Mouse (Mus musculus) lung, postnatal 36 days (tissue): ENCODE measurements around the gene Ntm.

Experiments used
- DNase-seq: peaks from one replicate; pipeline ENCODE4 v3.0.0; 2022; ENCODE audit warnings: mixed read lengths

Ntm gene

DNA sequence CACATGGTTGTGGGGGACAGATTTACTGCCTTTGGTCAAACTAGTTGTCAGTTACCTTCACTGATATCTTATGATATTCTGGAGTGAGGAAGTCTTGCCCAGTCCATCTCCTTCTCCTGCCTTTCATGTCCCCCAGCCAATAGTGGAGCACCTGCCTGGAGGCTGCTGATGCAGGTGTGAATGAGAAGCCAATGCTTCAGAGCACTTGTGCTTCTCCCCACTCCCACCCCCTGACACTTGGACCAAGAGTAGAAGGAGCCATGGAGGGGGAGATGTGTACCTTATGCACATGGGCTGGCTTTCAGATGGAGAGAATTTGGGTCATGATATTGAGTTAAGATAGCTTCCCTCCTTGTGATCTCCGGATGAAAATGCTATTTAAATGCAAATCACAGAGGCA, 747.7 kb downstream of the Ntm start:
- no peak for DNase-seq

DNA sequence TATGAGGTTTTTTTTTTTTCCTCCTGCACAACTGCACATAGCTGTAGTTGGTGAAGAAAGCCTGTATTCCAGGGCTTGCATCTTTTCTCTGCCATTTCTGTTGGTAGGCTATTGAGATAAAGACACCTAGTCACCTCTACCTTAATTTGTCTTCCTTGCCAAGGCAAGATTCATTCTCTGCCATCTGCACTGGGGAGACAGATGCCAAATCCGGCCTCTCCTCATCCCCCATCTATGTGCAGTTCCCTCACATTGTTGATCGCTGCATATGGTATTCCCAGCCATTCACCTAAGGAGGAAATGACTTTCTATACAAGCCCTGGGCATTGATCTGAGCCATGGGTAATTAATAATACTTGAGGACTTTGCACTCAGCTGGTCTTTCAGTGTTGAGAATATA, 753.7 kb downstream of the Ntm start:
- DNase-seq = no peak

DNA sequence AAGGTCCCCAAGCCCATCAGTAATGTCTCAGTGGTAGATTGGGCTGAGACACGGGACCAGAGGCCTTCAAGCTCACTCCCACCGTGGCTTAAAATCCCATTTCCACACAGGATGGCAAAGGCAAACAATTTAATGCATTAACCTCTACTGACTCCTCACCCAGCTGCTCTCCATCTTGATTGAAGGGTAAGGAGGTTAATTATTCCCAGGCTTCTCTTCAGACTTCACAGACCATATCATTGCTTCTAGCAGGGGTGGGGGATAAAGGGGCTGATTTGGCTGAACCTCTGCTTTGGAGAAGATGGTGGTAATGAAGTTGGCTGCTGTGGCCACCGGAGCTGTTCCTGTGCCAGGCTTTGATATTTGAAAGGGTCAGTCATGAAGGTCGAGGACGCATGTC, 754.8 kb downstream of the Ntm start:
- DNase-seq = no peak

DNA sequence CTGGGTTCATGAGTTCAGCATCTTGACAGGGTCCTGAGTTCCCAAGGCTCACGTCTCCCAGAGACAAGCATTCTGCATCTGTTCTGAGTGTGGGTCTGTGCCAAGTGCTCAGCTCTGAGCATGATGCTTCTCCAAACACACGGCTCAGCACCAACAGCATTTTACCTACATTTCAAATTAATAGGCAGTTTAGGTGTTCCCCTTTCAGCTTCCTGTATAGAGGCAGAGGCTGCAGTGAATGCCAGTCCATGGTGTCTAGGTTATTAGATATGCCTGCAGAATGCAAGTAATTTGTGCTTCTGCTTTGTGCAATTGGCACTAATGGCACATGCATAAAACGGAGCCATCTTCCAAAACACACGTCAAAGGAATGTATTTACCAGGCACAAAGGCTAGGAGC, 757.3 kb downstream of the Ntm start:
- DNase-seq = no peak

DNA sequence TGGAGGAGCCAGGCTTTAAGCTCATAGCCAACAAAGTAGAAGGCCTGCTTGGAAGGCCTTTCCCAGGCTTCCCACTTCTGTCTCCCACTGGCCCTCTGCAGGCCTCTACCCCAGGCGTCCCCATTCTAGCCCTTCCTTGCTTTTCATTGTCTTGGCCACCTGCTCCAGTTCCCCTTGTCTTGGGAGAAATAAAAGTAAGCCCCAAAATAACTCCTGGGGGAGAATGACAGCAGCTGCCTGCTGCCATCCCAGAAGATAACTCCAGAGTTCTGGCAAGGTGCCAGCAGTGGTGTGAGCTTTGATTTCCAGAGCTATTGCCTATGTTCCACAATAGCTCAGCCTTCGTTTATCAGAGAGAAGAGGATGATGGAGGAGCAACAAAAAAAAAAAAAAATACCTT, 760.7 kb downstream of the Ntm start:
- no peak for DNase-seq

DNA sequence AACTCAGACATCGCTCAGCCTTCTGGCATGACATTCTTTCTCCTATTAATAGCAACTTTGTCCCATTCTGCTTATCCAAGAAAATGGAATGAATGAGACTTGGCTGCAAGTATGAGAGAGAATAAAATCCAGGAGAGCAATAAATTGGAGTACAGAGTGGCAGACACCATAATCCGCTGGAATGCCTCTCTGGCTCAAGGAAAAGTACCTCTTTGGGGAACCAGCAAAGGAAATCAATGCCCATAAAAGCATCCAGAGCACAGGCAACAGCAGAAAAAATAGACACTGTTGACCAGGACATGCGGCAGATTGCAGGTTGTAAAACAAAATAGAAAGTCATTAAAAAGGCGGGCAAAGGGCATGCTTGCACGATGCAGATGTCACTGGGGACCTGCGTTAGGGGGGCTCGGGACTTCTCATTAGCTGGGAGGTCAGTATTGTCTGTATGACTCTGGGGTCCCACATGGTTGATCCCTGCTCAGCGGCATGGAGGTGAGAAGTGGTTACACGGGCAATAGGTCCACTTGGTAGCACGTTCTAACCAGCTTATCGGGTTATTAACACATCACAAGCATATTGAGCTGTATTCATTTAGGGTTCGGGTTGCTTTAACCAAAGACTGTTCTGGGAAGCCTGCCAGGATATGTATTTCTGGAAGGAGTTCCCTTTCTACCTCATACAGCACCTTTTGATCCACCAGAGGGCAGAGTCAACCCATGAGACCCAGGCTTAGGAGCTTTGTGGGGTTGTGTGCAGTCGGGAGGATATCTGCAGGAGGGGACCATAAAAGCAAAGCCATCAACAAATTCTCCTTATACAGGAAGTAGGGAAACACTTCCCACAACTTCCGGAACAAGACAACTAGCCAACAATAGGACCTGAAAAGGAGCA, 761.5 kb downstream of the Ntm start:
- DNase-seq = peak; percentile 26

DNA sequence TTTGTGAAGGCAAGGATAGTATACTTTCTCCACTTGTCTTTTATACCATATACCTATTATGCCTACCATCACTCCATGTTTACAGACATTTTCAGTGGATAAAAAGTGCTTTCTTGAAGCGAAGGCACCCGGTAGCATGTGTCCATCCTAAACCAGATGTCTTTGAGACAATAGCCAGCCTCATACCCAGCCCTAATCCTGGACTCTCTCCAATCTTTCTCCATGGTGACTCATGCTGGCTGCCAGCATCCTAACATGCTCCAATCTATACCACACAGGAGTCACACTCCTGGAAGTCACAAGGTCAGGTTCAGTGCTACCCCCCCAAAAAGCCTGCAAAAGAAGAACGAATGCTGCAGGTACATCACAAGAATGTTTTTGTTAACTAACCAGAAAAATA, 765.9 kb downstream of the Ntm start:
- no peak for DNase-seq

DNA sequence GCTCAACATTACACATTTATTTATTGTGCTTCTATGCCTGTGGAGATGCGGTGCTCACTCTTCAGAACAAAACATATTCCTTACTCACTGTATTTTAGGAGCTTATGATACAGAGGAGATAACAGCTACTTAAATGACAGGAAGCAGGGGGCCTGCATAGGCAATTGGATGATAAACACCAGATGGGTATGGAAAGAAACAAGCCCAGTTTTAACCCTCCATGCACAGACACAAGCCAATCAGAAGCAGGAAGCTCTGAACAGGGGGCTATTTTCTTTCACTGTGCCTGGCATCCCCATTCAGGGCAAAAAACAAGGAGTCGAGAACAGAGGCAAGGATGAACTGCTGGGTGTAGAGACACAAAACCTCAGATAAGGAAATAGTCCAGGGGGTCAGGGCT, 768.7 kb downstream of the Ntm start:
- no peak for DNase-seq

DNA sequence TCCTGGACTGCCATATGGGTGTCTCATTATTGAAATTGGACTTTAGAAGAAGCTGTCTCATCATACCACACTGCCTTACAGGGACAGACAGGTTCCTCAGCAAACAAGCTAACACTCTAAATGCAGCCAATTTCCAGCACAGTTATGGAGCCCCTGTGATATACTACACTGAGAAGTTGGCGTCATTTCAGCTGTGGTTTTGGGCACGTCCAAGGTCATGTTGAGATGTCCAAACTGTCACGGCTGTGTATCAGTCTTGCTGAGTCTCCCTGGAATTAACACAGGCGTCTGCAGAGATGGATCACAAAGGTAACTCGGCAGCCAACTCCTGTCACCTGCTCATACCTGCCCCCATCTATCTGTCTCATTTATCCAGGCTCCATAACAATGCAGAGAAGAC, 779.9 kb downstream of the Ntm start:
- DNase-seq = no peak

DNA sequence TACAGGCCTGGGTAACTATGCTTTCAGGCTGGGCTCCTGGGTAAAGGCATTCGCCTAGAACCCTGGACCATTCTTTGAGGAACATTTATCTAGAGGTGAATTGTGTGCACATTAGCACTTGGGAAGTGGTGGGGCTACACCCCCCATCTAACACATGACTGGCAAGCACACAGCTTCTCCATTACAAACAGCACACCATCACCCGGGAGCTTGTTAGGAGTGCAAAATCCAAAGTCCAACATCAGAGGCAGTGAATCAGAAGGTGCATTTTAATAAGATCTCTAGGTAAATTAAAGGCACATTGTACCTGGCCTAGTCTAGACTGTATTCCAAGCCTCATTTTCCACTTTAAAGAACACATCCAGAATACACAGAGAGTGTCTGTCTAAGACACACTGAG, 781.3 kb downstream of the Ntm start:
- DNase-seq = no peak

DNA sequence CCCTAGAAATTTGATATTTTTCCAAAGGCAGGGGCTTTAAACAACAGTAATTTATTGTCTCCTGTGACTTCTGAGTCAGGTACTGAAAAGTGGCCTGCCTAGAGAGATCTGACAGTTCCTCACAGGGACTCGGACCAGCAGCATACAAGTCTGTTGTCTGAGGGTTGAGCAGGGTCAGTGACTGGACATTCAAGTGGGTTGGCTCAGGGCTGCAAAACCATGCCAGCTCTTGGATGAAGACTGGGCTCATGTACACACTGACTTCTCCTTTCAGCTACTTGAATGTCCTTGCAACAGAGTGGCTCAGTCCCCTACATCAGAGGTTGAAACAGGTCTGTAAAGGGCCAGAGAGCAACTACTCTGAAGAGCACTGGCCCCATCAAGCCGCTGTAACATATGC, 797.2 kb downstream of the Ntm start:
- DNase-seq = no peak

DNA sequence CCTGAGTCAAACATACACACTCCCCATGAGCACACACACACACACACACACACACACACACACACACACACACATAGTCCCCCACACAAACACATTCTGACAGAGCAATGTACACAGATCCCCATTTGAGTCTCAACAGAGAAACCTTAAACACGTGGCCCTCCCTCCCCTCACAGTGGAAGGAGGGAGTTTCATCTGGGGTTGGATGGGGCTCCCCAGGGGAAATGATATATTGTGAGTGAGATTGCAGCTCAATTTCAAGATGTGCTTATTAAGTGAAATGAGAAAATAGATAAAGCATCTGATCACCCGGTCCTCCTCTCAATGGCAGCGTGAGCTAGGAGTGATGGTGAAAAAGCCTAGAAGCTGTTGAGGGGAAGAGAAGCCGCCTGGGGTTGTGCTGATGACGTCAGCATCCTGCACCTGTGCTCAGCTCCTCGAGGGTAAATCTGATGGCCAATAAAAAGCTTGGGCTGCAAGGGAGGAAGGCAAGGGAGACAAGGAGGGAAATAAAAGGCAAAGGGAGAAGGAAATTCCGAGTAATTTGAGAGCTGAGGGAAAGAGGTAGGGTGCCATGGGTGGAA, 801.8 kb downstream of the Ntm start:
- no peak for DNase-seq

DNA sequence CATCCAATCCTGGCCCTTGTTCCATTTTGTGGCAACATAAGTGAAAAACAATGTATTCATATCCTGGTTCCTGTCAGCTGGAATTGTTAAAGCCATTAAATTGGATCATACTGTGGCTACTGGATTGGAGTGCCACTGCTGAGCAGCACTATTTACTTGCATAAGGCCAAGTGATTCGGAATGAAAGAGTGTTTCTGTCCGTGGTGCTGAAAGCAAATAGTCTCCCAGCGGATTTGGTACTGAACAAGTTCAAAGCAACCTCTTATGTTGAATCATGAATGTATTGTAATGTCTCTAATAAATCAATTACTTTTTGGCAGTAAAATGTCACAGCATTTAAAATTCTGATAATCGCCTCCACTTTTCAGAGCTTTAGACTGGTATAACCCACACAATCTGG, 817.0 kb downstream of the Ntm start:
- peak; percentile 67 for DNase-seq

DNA sequence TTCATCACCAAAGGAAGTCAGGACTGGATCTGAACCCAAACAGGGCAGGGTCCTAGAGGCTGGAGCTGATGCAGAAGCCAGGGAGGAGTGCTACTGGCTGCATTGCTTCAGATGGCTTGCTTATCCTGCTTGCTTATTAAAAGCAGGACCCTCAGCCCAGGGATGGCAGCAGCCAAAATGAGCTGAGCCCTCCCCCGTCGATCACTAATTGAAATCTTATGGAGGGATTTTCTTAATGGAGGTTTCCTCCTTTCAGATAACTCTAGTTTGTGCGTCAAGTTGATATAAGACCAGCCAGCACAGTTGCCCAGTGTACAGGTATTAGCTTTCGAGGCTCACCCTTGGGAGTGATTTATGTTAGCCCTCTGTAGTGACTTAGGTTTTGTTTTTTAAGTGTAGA, 826.9 kb downstream of the Ntm start:
- DNase-seq = no peak

DNA sequence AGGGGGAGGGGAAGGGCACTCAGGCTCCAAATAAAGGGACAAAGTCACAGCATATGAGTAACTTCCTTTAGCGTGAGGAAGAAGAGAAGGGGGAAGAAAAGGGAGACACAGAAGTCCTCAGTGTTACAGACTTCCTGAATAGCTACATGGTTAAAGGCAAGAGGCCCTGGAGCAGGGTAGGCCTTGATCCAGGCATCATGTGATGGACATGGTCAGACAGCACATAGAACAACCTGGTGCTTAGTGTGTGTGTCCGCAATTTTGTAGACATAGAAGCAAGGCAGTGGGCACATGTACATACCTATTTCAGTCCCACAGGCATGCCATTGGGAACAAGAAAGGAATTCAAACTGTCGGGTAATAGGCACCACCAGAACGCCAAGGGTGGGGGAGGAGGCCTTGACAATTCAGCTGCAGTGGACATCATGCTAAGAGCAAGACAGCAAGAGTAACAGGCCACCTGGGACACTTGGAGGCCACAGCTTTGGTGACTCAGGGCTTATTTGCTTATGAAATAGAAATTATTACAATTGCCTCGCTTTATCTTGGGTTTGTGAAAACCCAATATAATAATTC, 832.1 kb downstream of the Ntm start:
- no peak for DNase-seq

DNA sequence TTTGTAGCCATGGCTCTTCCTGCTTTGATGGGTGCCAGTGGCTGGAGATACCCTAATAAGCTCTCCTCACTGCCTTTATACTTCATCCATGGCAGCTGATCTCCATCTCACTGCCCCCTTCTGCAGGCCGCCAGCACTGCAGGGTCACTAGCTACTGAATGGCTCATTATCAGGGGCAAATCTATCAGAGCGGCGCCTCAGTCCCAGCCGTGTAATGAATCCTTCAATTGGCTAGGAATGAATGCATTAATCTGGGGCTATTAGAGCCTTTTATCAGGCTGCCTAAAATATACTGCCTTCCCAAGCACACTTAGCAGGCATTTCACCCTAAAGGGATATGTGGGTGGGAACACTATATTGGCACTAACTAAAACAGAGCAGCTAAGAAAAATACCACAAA, 832.6 kb downstream of the Ntm start:
- DNase-seq = no peak

DNA sequence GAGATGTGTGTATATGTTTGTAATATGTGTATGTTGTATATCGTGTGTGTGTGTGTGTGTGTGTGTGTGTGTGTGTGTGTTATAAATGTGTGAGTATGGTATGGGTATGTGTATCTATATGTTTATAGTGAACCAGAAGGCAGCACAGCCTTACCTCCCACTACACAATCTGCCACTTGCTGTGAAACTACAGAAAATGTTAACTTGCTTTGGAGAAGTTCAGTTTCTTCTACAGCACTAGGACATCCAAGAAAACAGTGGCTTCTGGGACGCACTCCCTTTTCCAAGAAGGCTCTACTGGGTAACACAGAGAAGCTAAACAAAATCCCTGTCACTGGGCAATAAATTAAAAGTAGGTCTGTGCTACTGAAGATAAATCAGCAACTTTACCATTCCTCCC, 834.5 kb downstream of the Ntm start:
- DNase-seq = no peak

DNA sequence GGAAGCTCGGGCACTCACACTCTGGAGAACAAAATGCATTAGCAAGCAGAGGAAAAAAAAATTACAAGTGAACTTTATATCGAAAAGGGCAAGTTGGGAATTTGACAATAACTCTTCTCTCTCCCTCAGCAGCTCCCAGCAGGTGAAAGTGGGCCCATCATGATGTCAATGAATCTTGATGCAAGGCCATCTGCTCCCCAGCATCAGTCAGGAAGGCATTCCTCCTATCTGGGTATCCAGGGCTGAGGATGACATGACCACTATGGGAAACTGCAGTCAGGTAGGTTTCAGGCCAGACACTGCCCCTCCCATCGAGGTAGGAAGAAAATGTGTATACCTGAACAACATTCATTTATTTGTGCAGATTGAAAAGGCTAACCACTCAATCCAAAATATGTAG, 838.5 kb downstream of the Ntm start:
- no peak for DNase-seq

DNA sequence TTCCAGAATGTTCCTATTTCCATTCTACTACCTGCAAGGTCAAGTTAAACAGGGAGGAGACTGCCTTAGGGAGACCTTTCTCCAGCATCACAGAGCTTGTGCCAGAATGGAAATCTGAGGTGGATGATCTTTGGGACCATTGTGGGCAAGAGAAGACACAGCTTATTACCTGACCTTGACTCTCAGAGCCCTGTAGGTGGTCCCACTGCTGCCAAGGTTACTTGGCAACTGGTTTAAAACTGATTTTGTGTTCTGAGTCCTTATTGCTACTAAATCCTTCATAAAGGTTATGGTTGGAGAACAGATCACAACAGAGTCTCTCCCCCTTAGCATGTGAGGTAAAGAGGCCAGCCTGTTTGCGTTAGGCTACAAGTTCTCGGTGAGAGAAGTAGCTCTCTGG, 839.1 kb downstream of the Ntm start:
- no peak for DNase-seq

DNA sequence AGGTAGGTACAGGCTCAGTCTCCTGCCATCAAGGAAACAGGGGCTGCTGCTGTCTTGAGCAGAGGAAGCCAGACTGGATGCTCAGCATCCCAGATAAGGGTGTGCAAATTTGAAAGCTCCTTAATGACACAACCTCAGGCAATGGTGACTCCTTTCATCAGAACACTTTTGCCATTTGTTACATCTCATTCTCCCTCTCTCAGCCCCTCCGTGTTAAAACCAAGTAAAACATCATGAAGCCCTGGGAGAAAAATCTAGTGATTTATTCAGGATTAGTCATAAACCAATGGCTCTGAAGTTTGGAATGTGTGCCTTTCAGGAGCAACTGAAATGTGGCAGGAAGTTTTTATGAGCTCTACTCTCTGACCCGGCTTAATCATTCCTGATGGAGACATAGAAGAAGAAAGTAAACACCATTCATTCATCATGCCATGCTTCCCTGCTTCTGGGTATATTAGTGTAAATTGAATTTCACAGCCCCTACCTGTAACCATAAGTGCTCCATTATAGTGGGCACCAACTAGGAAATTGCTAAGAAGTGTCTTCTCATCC, 845.3 kb downstream of the Ntm start:
- DNase-seq = no peak

DNA sequence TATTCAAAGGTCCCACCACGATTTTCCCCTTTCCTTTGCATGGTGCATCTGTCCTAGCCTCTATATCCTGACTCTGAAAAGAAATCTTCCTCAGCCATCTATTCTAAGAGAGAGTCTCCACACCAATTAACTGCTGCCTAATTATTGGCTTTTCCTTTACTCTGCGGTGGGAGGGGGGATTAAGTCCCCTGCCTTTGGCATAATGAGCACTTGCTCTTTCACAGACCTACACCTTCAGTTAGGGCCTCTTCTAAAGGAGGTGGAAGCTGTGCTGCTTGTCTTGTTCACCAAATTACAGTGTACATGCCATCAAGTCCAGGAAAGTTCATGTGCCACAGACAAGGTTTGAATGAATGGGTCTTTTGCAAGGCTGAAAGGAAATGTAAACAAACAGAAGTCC, 847.6 kb downstream of the Ntm start:
- no peak for DNase-seq

DNA sequence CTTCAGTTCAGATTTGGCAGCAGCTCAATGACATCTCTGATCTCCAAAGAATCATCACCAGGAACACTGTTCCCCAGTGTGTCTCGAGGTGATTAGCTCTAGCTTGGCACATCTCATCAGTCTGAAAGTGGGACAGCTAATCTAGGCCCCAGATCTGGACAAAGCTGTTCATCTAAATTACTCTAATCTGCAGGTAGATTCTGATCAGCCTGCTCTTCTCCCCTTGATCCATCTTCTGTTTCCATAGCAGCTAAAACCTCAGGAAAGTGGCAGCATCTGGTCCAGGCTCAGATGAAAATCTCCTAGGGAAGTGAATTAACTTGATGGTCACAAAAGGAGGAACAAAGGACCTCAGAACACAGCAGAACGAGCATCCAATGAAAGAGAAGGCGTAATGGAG, 856.2 kb downstream of the Ntm start:
- no peak for DNase-seq

DNA sequence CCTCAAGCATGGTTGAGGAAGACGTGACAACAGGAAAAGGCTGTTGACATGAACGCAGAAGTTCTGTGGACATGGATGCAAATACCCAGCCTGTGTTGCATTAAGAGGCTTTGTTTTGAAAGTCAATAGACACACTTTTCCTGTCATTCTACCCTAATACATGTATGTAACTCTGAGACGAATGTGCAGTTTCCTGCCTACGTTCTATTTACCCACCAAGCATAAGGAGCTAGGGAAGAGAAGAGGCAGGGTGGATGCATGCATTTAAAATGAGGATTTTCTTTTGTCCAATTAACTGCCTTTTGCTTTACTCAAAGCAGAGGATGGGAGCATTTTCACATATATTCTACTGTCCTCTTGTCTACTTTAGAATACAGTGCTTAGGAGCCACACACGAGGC, 858.5 kb downstream of the Ntm start:
- no peak for DNase-seq

DNA sequence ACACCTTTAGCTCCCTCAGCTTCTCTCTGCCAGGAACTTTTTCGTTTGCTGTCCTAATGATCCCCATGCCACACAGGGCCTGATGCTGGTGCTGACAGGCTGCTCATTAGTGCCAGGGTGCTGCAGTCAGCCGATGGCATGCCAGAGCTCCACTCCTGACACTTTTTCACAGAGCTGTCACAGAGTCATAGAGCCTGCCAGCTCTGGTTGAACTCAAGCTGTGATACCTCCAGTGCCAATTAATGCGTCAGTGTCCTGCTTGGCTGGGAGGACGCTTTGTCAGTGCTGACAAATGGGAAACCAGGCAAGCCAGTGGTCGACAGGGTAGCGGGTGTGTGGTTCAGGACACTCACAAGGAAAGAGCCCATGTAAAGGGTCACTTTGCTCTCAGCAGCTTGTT, 858.9 kb downstream of the Ntm start:
- DNase-seq = no peak
